Mouse (Mus musculus) brain, embryonic 14.5 days (tissue): Measurements from ENCODE around the gene Mlf2.

Source experiments
- CTCF ChIP-seq: fragments of 200-500 bp; IDR thresholded peaks from 2 replicates; pipeline ENCODE4 v1.5.1; 2012; ENCODE audit warnings: inconsistent platforms, mild to moderate bottlenecking, moderate library complexity, borderline replicate concordance; ENCODE audit not compliant: insufficient read depth, insufficient read length; ENCODE audit errors: extremely low read depth
- POLR2A ChIP-seq: fragments of 200-500 bp; IDR thresholded peaks from 2 replicates; pipeline ENCODE4 v1.6.1; 2012; ENCODE audit warnings: mild to moderate bottlenecking, inconsistent platforms, borderline replicate concordance; ENCODE audit not compliant: poor library complexity, insufficient read depth, insufficient read length, severe bottlenecking; ENCODE audit errors: extremely low read depth

- TF ChIP-seq CTCF (no peak), POLR2A (no peak)
Observed at GRCm38 (mm10) chr6:124937493-124937892, 6.3 kb downstream of the Mlf2 start.
